Mouse (Mus musculus) thymus, adult 18-20 months (tissue): ENCODE results near the gene Mgll.

Experiments used
- DNase-seq, 2 experiments: peaks; one replicate each; pipeline ENCODE4 v3.0.0; 2022; ENCODE audit warnings: mixed read lengths in 2 of 2

Gene Mgll

DNA sequence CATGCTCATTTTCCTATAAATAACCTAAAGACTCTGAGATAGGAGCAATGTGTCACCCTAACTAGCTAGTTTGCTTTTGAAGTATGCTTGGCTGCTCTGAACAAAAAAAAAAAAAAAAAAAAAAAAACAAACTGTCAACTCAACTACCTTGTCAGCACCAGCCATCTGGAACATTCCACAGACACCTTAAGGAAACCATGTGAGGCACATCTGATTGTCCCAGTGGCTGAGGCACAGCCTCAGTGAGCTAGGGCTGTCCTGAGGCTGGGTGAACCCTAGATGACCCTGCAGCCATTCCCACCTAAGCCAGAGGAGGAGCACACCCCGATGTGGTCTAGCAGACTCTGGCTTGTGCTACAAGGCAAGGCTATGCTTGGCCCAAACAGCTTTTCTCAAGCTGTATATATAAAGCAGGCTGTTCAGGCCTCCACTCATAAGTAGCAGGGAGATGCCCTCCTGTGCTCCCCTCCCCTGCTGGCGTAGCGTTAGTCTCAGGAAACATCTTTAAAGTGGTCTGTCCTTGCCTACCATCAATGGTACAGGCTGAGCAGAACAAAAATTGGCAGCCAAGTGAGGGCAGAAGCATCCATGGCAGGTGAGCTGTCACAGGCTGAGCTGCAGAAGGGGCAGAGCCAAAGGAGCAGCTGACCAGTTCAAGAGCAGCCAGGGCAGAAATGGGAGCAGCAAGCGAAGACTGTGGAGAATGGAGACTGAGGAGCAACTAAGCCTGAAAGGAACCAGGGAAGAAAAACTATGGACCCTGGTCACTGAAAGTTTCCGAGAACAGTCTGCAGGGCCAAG, 109.3 kb downstream of the Mgll start:
- DNase-seq: no peak

DNA sequence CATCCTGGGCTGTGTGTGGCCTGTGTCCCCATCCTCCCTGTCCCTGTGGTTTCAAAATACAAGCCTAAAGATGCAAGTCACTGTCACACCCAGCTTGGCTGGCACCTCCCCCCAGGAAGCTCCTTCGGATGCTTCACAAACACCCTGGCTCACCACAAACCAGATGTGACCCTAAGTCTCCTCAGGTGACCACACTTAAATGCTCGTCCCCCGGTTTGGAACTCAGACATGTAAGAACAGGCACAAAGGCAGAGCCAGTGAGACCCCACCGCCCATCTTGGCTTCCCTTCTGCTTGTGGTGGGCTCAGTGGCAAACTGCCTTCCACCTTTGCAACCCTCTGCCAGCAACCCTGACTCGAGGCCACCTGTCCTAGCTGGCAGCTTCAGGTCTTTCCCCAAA, 110.8 kb downstream of the Mgll start:
- no peak for DNase-seq

DNA sequence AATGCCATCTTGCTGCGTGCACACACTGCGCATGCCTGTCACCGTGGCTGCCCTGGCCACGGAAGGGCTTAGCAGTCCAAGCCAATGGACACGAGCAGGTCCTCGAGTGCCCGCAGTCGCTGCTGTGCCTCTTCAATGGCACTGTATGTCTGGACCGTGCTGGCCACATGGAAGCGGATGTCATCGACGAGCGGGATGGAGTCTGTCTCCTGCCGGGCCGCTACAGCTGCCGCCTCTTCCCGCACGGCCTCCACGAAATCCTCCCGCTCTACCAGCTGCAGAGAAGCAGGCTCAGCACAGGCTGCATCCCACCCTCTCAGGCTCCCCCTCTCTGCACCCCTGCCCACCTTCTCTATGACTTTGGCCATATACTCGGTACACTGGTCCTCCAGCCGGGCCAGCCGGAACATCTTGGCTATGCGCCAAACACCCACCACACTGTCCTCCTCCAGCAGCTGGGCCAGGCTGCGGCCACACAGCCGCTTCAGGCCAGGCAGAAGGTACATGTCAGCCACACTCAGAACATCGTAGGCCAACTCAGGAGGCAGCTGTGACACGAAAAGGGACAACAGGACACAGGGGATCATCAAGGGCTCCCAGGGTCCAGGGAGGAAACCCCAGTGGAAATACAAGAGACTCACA, 112.1 kb downstream of the Mgll start:
- DNase-seq: no peak

DNA sequence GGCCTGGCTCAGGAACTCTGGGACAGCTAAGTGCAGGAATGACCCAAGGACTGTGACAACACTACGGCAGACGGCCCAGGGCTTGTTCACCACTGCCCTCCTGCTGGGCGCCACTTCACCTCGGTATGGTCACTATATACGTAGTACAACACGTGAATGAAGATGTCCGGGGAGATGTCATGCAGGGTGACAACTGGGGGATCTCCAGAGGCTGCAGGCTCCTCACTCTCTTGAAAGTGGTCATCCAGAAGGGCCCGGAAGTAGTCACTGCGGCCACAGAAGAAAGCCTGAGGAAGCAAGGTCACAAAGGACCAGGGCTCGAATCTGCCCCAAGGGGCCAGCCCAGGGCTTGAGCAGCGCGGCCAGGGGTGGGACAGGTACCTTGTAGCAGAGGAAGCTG, 113.8 kb downstream of the Mgll start:
- no peak for DNase-seq

DNA sequence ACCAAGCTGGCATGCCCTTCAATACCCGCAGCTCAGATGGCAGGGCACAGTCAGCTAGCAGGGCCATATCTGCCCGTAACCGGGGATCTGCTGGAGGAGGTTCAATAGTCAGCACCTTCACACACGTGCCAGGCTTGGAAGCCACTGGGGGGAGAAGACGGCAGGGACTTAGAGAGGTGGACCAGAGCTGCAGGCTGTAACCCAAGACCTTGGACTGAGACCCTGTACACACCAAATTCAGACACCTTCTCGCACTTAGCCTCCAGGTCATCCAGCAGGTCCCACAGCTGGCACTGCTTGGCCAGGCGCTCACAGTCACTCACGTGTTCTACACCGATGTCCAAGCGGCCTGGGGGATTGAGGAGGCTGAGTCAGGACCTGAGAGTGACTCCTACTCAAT, 114.4 kb downstream of the Mgll start:
- no peak for DNase-seq

DNA sequence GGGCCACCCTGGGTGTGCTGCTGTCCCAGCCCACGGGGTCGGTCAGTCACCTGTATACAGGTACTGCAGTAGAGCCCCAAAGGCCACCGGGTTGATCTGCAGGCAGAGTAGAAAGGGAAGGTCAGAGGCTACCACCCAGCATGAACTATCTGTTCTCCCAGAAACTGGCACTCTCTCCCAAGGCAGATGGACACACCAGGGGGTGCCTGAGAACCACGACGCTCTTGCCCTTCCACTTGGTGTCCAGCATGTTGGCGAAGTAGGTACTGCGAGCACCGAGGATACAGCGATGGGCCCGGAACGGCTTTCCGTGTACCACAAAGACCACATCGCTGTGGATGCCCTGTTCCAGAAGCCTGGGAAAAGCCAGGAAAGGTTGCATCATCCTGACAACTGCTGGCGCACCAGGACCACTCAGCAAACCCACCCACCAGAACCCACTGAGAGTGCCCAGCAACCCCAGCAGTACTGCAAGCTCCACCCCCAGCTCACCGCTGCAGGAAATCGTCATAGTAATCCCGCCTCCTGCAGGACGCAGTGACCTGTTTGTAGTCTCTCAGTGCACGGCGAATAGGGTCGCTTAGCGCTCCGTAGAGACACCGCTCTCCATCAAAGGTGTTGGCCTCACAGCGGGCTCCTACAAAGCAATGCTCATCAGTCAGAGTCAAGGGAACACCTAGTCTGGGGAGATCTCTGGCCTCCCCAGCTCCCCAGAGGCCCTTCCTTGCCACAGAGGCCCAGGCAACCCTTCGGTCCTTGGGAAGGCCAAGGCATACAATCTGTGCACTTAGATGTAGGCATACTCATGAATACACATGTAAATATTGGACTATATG, 115.1 kb downstream of the Mgll start:
- no peak for DNase-seq

DNA sequence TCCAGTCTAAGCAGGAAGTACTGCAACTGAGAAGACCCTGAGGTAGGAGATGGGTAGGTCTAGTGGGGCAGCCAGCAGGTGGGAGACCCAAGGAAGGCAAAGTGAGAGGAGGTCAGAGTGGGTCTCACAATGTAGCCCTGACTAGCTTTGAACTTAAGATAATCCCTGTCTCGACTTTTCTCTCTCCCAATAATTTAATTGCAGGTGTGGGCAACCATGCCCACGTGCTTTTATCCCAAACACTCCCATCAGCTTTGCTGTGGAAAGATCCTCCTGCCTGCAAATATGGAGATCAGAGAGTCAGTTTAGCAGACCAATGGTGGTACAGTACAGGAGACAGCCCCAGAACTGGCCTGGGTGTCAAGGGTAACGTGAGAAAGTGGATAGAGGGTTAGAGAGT, 116.0 kb downstream of the Mgll start:
- no peak for DNase-seq

DNA sequence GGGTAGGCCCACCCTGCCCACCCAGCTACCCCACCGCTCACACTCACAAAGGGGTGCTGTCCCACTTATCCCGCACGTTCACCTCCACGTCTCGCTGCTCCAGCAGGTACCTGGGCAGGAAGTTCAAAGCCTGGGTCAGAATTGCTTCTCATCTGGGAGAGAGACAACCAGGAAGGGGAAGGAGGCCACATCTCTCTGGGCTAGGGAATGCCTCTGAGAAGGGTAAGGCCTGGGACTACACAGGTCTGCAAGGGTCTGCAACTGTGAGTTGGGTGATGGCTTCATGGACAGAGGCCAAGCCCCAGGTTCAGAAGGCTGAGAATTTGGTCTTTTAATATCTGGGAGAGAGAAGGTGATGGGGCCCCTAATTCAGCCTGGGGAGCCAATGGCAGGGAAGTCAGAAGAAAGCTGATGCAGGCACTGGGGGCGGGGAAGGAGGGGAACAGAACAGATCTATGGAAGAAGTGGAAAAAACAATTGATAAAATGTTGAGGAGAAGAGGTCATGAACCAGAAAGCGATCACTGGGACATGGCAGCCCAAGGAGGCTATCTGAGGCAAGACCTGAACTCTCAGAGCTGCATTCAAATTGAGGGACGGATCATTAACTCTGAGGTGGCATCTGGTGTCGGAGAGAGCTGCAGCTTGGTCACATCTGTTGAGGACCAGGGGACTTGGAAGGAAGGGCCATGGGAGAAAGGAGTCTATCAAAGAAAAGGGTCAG, 116.7 kb downstream of the Mgll start:
- no peak for DNase-seq

DNA sequence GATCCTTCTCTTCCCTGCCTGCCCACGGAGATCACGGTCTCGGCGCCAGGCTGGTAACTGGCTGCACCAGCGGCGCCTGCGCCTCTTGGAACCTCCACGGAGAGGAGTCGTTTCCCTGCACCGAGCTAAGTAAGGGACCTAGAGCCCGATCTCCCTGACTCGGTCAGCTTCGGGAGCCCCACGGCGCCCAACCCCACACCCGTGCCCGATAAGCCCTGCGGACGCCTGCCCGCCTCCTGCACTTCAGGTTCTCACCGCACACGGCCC, 117.2 kb downstream of the Mgll start:
- no peak for DNase-seq

DNA sequence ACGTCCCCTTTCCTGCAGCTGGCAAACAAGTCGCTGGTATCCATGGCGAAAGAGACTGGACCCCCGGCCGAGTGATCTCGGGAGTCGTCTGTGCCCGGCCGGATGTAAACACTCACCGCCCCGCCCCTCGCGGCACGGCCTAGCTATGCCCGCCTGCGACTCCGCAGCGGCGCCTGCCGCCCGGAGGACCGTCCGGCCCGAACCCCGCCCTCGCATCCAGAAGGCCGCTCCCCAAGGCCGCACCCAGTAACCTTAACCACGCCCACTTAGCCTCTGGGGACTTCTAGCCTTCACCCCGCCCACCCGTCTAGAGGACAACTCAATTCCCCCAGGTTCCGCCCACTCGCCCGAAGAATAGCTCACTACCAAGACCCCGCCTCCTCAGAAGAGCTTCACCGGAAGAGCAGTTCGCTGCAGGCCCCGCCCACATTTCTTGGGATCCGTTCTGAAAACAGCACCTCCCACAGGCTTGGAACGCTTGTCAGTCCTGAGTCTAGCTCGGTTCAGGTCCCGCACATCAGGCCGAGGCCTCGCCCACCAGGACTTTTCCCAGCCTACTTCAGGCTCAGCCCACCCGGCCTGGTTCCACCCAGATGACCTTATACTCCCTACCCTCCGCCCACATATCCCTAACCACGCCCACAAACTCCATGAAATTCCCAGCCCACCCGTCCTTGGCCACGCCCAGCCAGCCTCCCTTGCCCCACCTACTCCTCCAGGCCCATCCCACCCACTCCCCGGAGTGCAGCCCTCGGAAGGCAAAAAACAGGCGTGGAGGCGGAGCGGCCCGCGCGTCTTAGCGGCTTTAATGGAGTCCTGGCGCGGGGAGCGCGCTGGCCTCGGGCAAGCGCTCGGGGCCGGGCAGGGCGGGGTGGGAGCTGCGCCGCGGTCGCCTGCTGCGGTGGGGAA, 117.8 kb downstream of the Mgll start, which contains the start of gene Abtb1:
Gene Abtb1 (minus strand): TSS at position 204 of the 909 bp plus-strand sequence.
- peak; percentile 97 to 99 for DNase-seq

DNA sequence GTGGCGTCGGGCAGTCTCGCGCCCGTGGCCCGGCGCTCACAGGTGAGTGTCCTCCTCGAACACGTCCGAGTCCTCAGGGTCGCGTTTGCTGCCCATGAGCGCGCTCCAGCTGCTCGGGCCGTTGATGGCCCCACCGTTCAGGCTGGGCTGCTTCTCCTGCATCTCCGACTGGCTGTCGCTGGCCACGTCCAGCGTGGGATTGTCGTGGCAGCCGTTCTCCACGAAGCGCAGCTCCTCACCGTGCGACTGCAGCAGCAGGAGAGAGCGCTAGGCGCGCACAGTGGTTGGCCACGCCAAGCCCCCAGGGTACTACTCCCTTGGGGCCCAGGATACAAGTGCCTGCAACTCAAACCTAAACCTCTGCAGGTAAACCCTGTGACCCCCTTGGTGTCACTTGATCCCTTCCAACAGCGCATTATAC, 118.5 kb downstream of the Mgll start:
- DNase-seq: no peak

DNA sequence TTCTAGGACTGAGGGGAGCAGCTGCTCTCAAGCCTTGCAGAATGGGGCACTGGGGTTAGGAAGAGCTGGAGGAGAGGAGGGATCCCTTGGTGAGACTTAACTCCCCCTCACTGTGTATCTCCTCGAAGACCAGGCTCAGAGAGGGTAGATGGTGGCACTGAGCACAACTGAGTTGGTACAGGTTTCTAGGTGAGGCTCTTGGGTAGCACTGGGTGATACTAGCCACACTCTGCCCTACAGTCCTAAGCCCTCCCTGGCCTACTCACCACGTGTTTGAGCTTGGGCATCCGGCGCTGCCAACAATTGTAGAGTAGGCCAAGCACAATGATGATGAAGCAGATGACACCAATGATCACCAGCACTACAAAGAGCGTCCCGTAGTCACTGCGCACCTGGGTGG, 119.0 kb downstream of the Mgll start:
- DNase-seq: no peak

DNA sequence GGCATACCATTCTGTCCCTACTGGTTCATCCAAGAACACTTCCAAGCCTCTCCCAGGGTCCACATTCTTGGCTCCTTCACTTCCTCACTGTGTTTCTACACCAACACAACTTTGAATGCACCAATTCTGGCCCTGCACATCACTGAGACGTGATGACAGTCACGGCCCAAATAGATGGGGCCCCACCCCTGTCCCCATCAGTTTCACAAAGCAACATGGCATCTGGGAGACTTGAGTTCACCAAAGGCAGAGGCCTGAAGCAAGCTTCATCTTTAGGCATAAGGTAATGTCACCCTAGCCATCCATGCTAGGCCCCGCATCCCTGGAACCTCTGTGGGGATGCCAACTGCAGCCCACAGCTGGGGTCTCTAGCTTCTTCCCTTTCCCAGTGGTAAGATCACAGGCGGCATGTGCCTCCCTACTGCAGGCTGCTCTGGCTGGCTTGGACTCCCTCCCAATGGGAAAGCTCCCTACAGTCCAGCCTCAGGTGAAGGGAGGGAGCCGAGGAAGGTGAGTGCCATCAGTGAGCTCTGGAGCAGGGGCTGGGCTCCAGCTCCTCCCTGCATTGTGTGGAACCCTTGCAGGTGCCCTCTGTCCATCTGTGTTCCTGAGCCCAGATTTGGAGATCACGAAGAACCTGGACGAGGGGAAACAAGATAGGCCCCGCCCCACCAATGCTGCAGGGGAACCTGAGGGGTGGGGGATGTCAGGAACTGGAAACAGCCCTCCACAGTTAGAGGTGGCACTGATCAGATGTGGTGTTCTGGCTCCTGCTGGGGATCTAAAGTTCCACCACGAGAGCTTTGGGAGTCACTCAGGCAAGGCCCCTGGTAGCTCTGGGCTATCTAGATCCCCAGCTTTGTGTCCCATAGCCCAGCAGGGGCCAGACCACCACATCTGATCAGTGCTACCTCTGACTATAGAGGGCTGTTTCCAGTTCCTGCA, 119.8 kb downstream of the Mgll start:
- DNase-seq: no peak

DNA sequence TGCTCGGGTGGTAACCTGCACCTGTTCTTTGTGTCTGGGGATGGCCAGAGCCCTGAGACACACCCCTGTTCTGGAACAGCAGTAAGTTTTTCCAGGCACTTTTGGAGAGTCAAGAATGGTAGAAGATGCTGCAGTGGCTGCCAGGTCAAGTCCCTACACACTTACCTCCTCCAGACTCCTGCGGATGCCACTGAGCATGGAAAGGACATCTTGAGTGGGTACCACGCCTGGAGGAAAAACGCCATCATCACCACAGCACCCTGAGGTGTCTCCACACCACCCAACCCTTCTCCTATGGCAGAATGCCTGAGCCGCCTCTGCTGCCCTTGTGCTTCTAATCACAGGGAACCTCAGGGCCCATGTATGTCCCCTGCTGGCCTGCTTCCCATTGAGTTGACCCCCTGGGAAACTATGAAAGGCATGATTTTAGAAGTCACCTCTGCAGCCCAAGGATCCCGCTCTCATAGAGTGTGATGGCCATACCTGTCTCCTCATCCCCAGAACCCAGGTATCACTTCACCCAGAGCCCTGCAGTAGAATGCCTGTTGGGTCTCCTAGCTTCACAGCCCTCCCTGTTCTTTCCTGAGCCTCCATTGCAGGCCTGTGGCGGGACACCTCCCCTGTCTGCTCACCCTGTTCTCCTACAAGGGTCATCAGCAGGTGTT, 120.8 kb downstream of the Mgll start:
- DNase-seq: no peak

DNA sequence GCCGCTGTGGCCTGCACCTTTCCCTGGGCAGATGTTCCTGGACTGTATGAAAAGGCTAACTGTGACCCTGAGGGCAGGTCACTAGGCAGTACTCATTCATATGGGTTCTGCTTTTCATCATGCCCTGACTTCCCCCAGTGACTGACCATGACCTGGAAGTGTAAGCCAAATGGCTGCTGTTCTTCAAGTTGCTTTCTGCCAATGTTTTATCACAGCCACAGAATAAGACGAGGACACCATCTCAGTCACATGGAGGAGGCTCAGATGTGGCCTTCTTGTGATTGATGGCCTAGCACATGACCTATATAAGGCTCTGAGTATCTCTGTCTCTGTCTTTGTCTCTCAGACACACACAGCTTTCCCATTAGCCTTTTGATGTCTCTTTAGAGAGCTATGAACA, 123.4 kb downstream of the Mgll start:
- DNase-seq: no peak

DNA sequence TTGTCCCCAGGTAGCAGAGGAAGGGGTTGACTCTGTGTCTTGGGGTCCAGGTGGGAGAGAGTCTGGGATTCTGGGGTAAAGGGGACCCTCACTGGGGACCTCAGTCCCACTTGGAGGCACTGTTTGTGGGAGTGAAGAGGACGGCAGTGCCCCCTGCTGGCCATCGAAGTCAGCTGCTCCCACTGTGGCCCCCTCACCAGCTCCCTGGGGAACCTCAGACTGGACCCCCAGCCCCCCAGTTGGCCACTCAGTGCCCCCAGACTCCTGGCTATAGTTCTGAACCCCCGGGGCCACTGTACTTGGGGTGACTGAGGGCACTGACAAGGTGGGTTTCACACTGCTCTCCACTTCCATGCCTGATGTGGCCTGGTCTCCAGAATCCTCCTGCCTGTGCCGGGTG, 125.1 kb downstream of the Mgll start:
- no peak for DNase-seq

DNA sequence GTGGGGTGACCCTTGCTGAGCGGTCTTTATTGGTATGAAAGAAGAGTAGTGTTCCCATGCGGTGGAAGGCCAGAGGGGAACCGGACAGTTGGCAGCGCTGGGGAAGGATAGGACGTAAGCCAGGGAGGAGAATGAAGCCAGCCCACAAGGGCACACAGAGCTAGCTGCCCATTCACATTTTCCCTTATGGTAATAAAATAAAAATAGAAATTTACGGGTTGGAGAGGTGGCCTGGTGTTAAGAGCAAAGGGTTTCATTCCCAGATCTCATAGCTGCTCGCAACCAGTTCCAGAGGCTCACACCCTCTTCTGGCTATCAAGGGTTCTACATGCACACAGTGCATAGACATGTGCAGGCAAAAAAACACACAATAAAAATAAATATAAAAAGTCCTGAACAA, 125.8 kb downstream of the Mgll start:
- DNase-seq: no peak

DNA sequence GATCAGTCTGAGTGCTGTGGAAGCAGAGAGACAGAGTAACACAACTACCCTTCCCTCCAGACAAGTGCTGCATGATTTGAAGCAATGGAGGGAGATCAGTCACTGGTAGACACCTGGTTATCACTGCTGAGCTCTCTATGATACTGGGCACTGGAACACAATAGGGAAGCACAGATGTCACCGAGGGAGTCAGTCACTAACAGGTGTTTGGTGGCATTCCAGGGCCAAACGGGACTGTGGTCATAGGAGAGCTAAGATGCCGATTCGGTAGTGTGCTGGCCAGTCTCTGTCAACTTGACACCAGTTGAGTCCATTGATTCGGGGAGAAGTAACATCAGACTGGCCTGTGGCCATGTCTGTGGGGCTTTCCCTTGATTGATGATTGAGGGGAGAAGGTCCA, 130.3 kb downstream of the Mgll start:
- DNase-seq: no peak

DNA sequence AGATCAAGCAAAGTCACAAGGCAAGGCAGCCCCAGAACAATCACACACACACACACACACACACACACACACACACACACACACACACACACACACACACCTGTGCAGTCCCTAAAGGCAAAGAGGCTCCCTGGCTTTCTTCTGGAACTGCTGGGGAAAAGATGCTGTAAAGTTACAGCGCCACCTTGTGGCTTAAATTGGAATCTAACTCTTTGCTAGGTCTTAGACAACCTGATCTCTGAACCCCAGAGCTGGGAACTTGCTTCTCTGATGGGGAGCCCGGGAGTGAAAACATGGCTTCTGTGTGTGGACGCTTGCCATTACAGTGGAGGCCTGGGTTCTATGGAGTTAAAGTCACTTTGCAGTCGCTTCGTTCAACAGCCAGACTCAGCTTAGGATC, 131.4 kb downstream of the Mgll start:
- DNase-seq: no peak

DNA sequence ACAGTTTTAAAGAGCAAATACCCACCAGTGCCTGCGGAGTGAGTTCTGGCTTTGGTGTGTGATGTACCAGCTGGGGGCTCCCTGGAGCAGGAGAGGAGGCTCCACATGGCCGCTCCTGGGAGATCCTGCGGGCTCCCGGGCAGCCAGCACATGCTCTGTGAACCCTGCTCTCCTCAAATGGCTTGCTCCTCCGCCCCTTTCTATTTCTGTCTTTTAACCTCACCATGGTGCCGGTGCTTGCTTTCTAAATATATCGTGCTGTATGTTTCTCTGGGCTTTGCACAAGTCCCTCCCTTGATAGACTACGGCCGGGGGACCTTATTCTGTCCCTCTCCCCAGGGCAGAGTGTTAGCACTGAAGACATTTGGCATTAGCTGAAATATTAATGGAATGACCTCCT, 133.0 kb downstream of the Mgll start:
- DNase-seq: no peak
